19 mouse cellular contexts compared by ENCODE assay signal in genomic region chr10:95892132-95892531, GRCm38 (mm10). TPM values are rescaled to one million over a fixed set of nuclear protein-coding genes. Genes with fewer than 3 reads are reported as not detected.
"Had no signal": no experiment of that assay in that cellular context is flagged by ENCODE, and none has a peak within 500 bp of the region (broad histone marks: within the 10 kb centered on the region; RNA-seq: fewer than 3 reads in every experiment).

No protein-coding gene starts in this region.

- DNase-seq: kidney, adult 8-10 months; kidney, postnatal 36 days; layer of hippocampus, adult 9-11 months; left cerebral cortex, postnatal 4 days; lung, adult 2 months; lung, postnatal 36 days; right cerebral cortex, postnatal 14 days; thymus, adult 2 months; thymus, postnatal 36 days had no signal

- H3K9ac ChIP-seq: liver, embryonic 15.5 days; midbrain, embryonic 15.5 days; neural tube, embryonic 13.5 days; stomach, embryonic 15.5 days had no signal

- H3K9me3 ChIP-seq: liver, embryonic 15.5 days; midbrain, embryonic 15.5 days; neural tube, embryonic 13.5 days; stomach, embryonic 15.5 days had no signal

- H3K36me3 ChIP-seq: liver, embryonic 15.5 days; midbrain, embryonic 15.5 days; neural tube, embryonic 13.5 days; stomach, embryonic 15.5 days had no signal

- H3K4me1 ChIP-seq: liver, embryonic 15.5 days; stomach, embryonic 15.5 days had no signal

- H3K27ac ChIP-seq: kidney, postnatal 0 days; liver, embryonic 15.5 days; midbrain, embryonic 15.5 days; neural tube, embryonic 13.5 days; stomach, embryonic 15.5 days had no signal

- H3K4me3 ChIP-seq: liver, embryonic 15.5 days; midbrain, embryonic 15.5 days; neural tube, embryonic 13.5 days; stomach, embryonic 15.5 days had no signal

- ATAC-seq: lung, postnatal 0 days; midbrain, embryonic 15.5 days had no signal

- H3K4me2 ChIP-seq: liver, embryonic 11.5 days; liver, embryonic 15.5 days; midbrain, embryonic 15.5 days; neural tube, embryonic 13.5 days; stomach, embryonic 15.5 days had no signal

- H3K27me3 ChIP-seq: liver, embryonic 15.5 days; midbrain, embryonic 15.5 days; stomach, embryonic 15.5 days had no signal

RNA-seq across cellular contexts. Expression of gene Gm33543, which starts 49.4 kb away (rescaled TPM):
- polyA plus RNA-seq: limb, embryonic 14.5 days; liver, embryonic 11.5 days; lung, postnatal 0 days; midbrain, embryonic 15.5 days; neural tube, embryonic 13.5 days; spleen, adult 2 months; stomach, embryonic 15.5 days; testis, adult 2 months had no signal
